Mouse (Mus musculus) splenic B cell, adult 2 months (primary cell): ENCODE measurements at regions not wholly inside any gene's neighbourhood (a gene's known extent, or its start where the extent isn't known, plus 50 kb on each side); places are given as distances from the start of the nearest gene placed in this dataset.
"Not testable (repeated sequence)": the region's sequence is repeated elsewhere in the genome, so short reads cannot be mapped to it uniquely, and the experiment has no call there.

Experiments used
- DNase-seq: peaks from one replicate; pipeline ENCODE4 v3.0.0-alpha.2; 2011; ENCODE audit warnings: low read depth, low spot score
- H3K27me3 ChIP-seq: 2 replicates; pipeline ENCODE4 v1.6.1; 2012; ENCODE audit warnings: mild to moderate bottlenecking, low read length, moderate library complexity, mixed read lengths; ENCODE audit not compliant: control insufficient read depth, poor library complexity, insufficient read depth, severe bottlenecking
- H3K36me3 ChIP-seq: 2 replicates; pipeline ENCODE4 v1.6.1; 2012; ENCODE audit warnings: mild to moderate bottlenecking, low read length, moderate library complexity, mixed read lengths; ENCODE audit not compliant: control insufficient read depth, poor library complexity, insufficient read depth, severe bottlenecking

DNA sequence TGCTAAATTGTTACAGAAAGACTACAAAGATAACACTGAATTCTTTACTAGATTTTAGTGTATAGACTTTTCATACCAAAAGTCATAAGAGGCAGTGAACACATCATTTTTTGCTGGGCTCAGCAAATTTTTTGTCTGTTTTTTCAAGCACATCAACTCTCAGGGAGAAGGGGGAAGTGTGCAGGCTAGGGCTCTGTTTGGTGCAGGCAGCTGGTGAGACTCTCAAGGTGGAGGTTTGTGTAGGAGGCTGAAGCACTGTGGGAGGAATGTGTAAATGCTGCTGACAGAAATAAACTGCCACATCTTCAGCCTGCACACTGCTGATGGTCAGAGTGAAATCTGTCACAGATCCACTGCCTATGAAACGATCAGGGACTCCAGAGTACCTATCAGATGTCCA is 551.9 kb downstream of the Rpia start:
- H3K36me3 ChIP-seq, H3K27me3 ChIP-seq: not testable (repeated sequence)
- DNase-seq = peak; percentile 16

GRCm38 (mm10) chr6:70227166-70227565 is 564.9 kb downstream of the Rpia start:
- no peaks in the 10 kb centered on the region for H3K27me3 ChIP-seq
- no peak for DNase-seq
- H3K36me3 ChIP-seq = no peaks in the 10 kb centered on the region

DNA sequence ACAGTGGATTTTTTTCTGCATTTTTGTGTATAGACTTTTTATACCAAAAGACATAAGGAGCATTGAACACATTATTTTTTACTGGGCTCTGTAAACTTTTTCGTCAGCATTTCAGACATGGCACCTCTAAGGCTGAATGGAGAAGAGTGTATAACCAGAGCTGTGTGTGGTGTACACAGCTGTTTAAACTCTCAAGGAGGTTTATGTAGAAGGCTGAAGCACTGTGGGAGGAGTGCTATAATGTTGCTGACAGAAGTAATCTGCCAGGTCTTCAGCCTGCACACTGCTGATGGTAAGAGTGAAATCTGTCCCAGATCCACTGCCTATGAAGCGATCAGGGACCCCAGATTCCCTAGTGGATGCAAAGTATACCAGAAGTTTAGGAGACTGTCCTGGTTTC is 575.4 kb downstream of the Rpia start:
- not testable (repeated sequence) for H3K36me3 ChIP-seq, H3K27me3 ChIP-seq, DNase-seq

DNA sequence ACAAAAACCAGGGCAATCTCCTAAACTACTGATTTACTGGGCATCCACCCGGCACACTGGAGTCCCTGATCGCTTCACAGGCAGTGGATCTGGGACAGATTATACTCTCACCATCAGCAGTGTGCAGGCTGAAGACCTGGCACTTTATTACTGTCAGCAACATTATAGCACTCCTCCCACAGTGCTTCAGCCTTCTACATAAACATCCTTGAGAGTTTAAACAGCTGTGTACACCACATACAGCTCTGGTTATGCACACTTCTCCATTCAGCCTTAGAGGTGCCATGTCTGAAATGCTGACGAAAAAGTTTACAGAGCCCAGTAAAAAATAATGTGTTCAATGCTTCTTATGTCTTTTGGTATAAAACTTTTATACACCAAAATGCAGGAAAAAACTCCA is 576.3 kb downstream of the Rpia start:
- H3K27me3 ChIP-seq, H3K36me3 ChIP-seq, DNase-seq: not testable (repeated sequence)
